Mouse (Mus musculus) adrenal gland, postnatal 10 days (tissue): ENCODE measurements around the gene Cipc. TPM values are rescaled to one million over a fixed set of nuclear protein-coding genes. Genes with fewer than 3 reads are reported as not detected.

Experiments used
- DNase-seq: peaks from one replicate; pipeline ENCODE4 v3.0.0; 2021; ENCODE audit warnings: mixed read lengths
- total RNA-seq, 2 experiments: library from RNA; stranded (reverse); gene quantifications; 2 replicates each; pipeline ENCODE4 v1.2.3; 2021

Gene Cipc
- total RNA-seq, 2 experiments from 2014 or later: 21.0 to 23.7 TPM

GRCm38 (mm10) chr12:86931919-86932574 is 14.8 kb upstream of the Cipc start:
- DNase-seq: peak; percentile 82

GRCm38 (mm10) chr12:86932575-86932952 is 14.3 kb upstream of the Cipc start:
- peak; percentile 47 for DNase-seq

- no peak for DNase-seq
Measured at GRCm38 (mm10) chr12:86934748-86935147, 12.1 kb upstream of the Cipc start.

- DNase-seq: no peak
Measured at GRCm38 (mm10) chr12:86935692-86936282, 11.1 kb upstream of the Cipc start.

GRCm38 (mm10) chr12:86936587-86937343 is 10.1 kb upstream of the Cipc start:
- DNase-seq: no peak

- no peak for DNase-seq
Measured at GRCm38 (mm10) chr12:86938571-86938970, 8.3 kb upstream of the Cipc start.

- no peak for DNase-seq
Measured at GRCm38 (mm10) chr12:86941173-86941572, 5.7 kb upstream of the Cipc start.

- no peak for DNase-seq
Measured at GRCm38 (mm10) chr12:86941734-86942486, 4.9 kb upstream of the Cipc start.

- DNase-seq: no peak
Measured at GRCm38 (mm10) chr12:86943421-86943820, 3.4 kb upstream of the Cipc start.

- peak; percentile 74 for DNase-seq
Measured at GRCm38 (mm10) chr12:86945126-86945525, 1.7 kb upstream of the Cipc start.

GRCm38 (mm10) chr12:86946301-86946781 is 502 bp upstream of the Cipc start:
- DNase-seq: no peak

GRCm38 (mm10) chr12:86947681-86948401 is 998 bp downstream of the Cipc start:
- peak; percentile 70 for DNase-seq

GRCm38 (mm10) chr12:86948627-86949026 is 1.8 kb downstream of the Cipc start:
- DNase-seq: peak; percentile 20

- no peak for DNase-seq
Measured at GRCm38 (mm10) chr12:86949501-86949900, 2.7 kb downstream of the Cipc start.

- no peak for DNase-seq
Measured at GRCm38 (mm10) chr12:86950161-86950960, 3.5 kb downstream of the Cipc start.

- no peak for DNase-seq
Measured at GRCm38 (mm10) chr12:86950961-86951360, 4.1 kb downstream of the Cipc start.

GRCm38 (mm10) chr12:86952331-86952850 is 5.5 kb downstream of the Cipc start:
- DNase-seq: no peak

- no peak for DNase-seq
Measured at GRCm38 (mm10) chr12:86955894-86956293, 9.1 kb downstream of the Cipc start.

- no peak for DNase-seq
Measured at GRCm38 (mm10) chr12:86958558-86958957, 11.7 kb downstream of the Cipc start.

GRCm38 (mm10) chr12:86959661-86960060 is 12.8 kb downstream of the Cipc start:
- no peak for DNase-seq

- DNase-seq: no peak
Measured at GRCm38 (mm10) chr12:86960138-86960537, 13.3 kb downstream of the Cipc start.
